Mouse (Mus musculus): ENCODE results near the gene Gramd1b. TPM values are rescaled to one million over a fixed set of nuclear protein-coding genes. Genes with fewer than 3 reads are reported as not detected.

Gramd1b gene
- polyA plus RNA-seq, 1 experiment = 5.4 TPM

Other genes starting within 250 kb of the Gramd1b start
- not detected in 2 replicates for gene Gm21915, start 139.2 kb upstream of the Gramd1b start, polyA plus RNA-seq (2012; ENCODE audit: insufficient read depth, insufficient read length, missing spikeins)
- gene Clmp, start 154.6 kb upstream of the Gramd1b start, polyA plus RNA-seq (2012; ENCODE audit: insufficient read depth, insufficient read length, missing spikeins) = 2.9 and 7.2 TPM in 2 replicates

All from brown adipose tissue, adult 24 weeks (tissue).